In the genomic region with DNA sequence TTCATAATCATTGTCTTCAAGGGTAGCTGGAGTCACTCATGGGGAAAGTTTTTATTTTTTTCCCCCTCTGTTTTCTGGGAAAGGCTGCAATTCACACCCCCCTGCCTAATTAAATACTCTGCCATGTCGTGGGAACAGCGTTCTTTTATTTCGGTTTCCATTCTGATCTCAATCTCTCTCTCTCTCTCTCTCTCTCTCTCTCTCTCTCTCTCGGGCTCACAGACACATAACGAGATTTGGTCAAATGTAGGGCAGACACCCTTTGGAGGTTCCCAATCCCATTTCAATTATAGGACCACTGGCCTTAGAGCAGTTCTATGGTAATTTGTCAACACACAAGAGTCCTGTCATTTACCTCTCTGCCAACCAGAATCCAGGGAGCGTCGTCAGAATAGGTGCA, we compare ENCODE assay signal across 20 mouse cellular contexts.
DNase-seq lines count a peak whose midpoint lies in the region; ATAC-seq and TF ChIP-seq lines count a peak whose summit lies in the region.
"Had no signal": no experiment of that assay in that cellular context is flagged by ENCODE, and none has a peak within 500 bp of the region (broad histone marks: within the 10 kb centered on the region; RNA-seq: fewer than 3 reads in every experiment).

No protein-coding gene starts in this region.

- H3K4me1 ChIP-seq in forebrain, embryonic 10.5 days, result peaks cover 37% of the 10 kb centered on the region
- H3K4me1 ChIP-seq in forebrain, postnatal 0 days (ENCODE audit: insufficient read depth), result peaks cover 12% of the 10 kb centered on the region; the same call in 1 of the 2 replicates
- H3K4me1 ChIP-seq in midbrain, embryonic 11.5 days (ENCODE audit: control insufficient read depth, insufficient read depth, low read length), result peaks cover 7% of the 10 kb centered on the region
- H3K4me1 ChIP-seq in midbrain, embryonic 15.5 days, result peaks cover 18% of the 10 kb centered on the region
- H3K4me1 ChIP-seq in forebrain, embryonic 12.5 days, result peaks cover 28% of the 10 kb centered on the region
- peaks cover 23% of the 10 kb centered on the region for H3K4me1 ChIP-seq in forebrain, embryonic 16.5 days (replicated peaks; ENCODE audit: control insufficient read depth, insufficient read depth, low read length)
- H3K4me1 ChIP-seq: embryonic facial prominence, embryonic 12.5 days; heart, embryonic 10.5 days had no signal

- TF ChIP-seq CTCF in forebrain, postnatal 0 days (IDR thresholded peaks at IDR 0.05; ENCODE audit: low read depth), result no peak

- H3K4me3 ChIP-seq in forebrain, embryonic 10.5 days, result no peak overlapping the region
- H3K4me3 ChIP-seq in forebrain, postnatal 0 days (ENCODE audit: low read depth, low read length), result no peak overlapping the region
- no peak overlapping the region for H3K4me3 ChIP-seq in midbrain, embryonic 11.5 days (ENCODE audit: low read depth, low read length)
- H3K4me3 ChIP-seq in midbrain, embryonic 15.5 days, result no peak overlapping the region
- H3K4me3 ChIP-seq in forebrain, embryonic 12.5 days (replicated peaks), result no peak overlapping the region
- H3K4me3 ChIP-seq in forebrain, embryonic 16.5 days (replicated peaks; ENCODE audit: low read length), result no peak overlapping the region
- H3K4me3 ChIP-seq: embryonic facial prominence, embryonic 12.5 days; heart, embryonic 10.5 days had no signal

- H3K9me3 ChIP-seq in forebrain, embryonic 10.5 days, result no peaks in the 10 kb centered on the region
- H3K9me3 ChIP-seq in forebrain, postnatal 0 days (ENCODE audit: low read length), result no peaks in the 10 kb centered on the region
- H3K9me3 ChIP-seq in midbrain, embryonic 11.5 days (ENCODE audit: control insufficient read depth, low read length), result no peaks in the 10 kb centered on the region
- no peaks in the 10 kb centered on the region for H3K9me3 ChIP-seq in midbrain, embryonic 15.5 days
- H3K9me3 ChIP-seq in forebrain, embryonic 12.5 days, result no peaks in the 10 kb centered on the region
- H3K9me3 ChIP-seq in forebrain, embryonic 16.5 days (ENCODE audit: control insufficient read depth, low read length), result no peaks in the 10 kb centered on the region
- H3K9me3 ChIP-seq: embryonic facial prominence, embryonic 12.5 days; heart, embryonic 10.5 days had no signal

- no peak for ATAC-seq in forebrain, postnatal 0 days
- ATAC-seq in midbrain, embryonic 11.5 days (ENCODE audit: low FRiP score), result no peak
- ATAC-seq in midbrain, embryonic 15.5 days (replicated peaks), result no peak
- ATAC-seq in forebrain, embryonic 12.5 days (ENCODE audit: low FRiP score), result peak; percentile 27; the same call in 1 of the 2 replicates
- ATAC-seq in forebrain, embryonic 16.5 days, result peak; percentile 48
- ATAC-seq: CD4-positive, CD25-positive, alpha-beta regulatory T cell, adult 4 months; hindbrain, postnatal 0 days had no signal

- H3K27ac ChIP-seq in forebrain, embryonic 10.5 days, result peak overlapping the region; percentile 56; the same call in 1 of the 2 replicates
- H3K27ac ChIP-seq in forebrain, postnatal 0 days (ENCODE audit: low read depth, low read length), result no peak overlapping the region
- H3K27ac ChIP-seq in midbrain, embryonic 11.5 days (ENCODE audit: low read depth, low read length), result no peak overlapping the region
- no peak overlapping the region for H3K27ac ChIP-seq in midbrain, embryonic 15.5 days
- peak overlapping the region; percentile 53; the same call in 1 of the 2 replicates for H3K27ac ChIP-seq in forebrain, embryonic 12.5 days
- H3K27ac ChIP-seq in forebrain, embryonic 16.5 days (ENCODE audit: low read length), result no peak overlapping the region
- H3K27ac ChIP-seq: embryonic facial prominence, embryonic 12.5 days; heart, embryonic 10.5 days had no signal

- no peak for DNase-seq in forebrain, embryonic 10.5 days (ENCODE audit: extremely low spot score, low spot score)
- no peak for DNase-seq in forebrain, postnatal 0 days
- DNase-seq in midbrain, embryonic 11.5 days (ENCODE audit: low spot score, missing footprints), result peak; percentile 67
- no peak for DNase-seq in right cerebral cortex, adult 2 months (ENCODE audit: low spot score in 2 of 2)
- DNase-seq: adrenal gland, adult 8-10 months; adrenal gland, postnatal 36 days; B cell, adult 2 months; cerebellum, adult 11 months; cerebellum, adult 9-10 months; gastrocnemius, postnatal 36 days; heart, adult 18-20 months; heart, postnatal 10 days had no signal

- no peaks in the 10 kb centered on the region for H3K36me3 ChIP-seq in forebrain, embryonic 10.5 days (replicated peaks)
- H3K36me3 ChIP-seq in forebrain, postnatal 0 days (ENCODE audit: insufficient read depth), result no peaks in the 10 kb centered on the region
- H3K36me3 ChIP-seq in midbrain, embryonic 11.5 days (ENCODE audit: control insufficient read depth, insufficient read depth, low read length), result no peaks in the 10 kb centered on the region
- no peaks in the 10 kb centered on the region for H3K36me3 ChIP-seq in midbrain, embryonic 15.5 days (replicated peaks)
- no peaks in the 10 kb centered on the region for H3K36me3 ChIP-seq in forebrain, embryonic 12.5 days (replicated peaks)
- H3K36me3 ChIP-seq in forebrain, embryonic 16.5 days (ENCODE audit: control insufficient read depth, insufficient read depth), result no peaks in the 10 kb centered on the region
- H3K36me3 ChIP-seq: embryonic facial prominence, embryonic 12.5 days; G1E; heart, embryonic 10.5 days had no signal

- H3K4me2 ChIP-seq in forebrain, postnatal 0 days (ENCODE audit: low read depth), result no peak overlapping the region
- H3K4me2 ChIP-seq in midbrain, embryonic 11.5 days, result no peak overlapping the region
- H3K4me2 ChIP-seq in midbrain, embryonic 15.5 days, result no peak overlapping the region
- no peak overlapping the region for H3K4me2 ChIP-seq in forebrain, embryonic 12.5 days
- H3K4me2 ChIP-seq in forebrain, embryonic 16.5 days (ENCODE audit: low read length), result no peak overlapping the region
- H3K4me2 ChIP-seq: embryonic facial prominence, embryonic 12.5 days had no signal

- H3K27me3 ChIP-seq in forebrain, embryonic 10.5 days (ENCODE audit: poor library complexity, severe bottlenecking), result no peaks in the 10 kb centered on the region
- H3K27me3 ChIP-seq in forebrain, postnatal 0 days (ENCODE audit: insufficient read depth, low read length), result no peaks in the 10 kb centered on the region
- H3K27me3 ChIP-seq in midbrain, embryonic 11.5 days (ENCODE audit: control insufficient read depth, insufficient read depth, low read length), result peaks cover 11% of the 10 kb centered on the region
- no peaks in the 10 kb centered on the region for H3K27me3 ChIP-seq in midbrain, embryonic 15.5 days (replicated peaks)
- H3K27me3 ChIP-seq in forebrain, embryonic 12.5 days, result no peaks in the 10 kb centered on the region
- no peaks in the 10 kb centered on the region for H3K27me3 ChIP-seq in forebrain, embryonic 16.5 days (replicated peaks; ENCODE audit: control insufficient read depth, insufficient read depth, low read length)
- H3K27me3 ChIP-seq: embryonic facial prominence, embryonic 12.5 days had no signal

- no peak overlapping the region for H3K9ac ChIP-seq in forebrain, postnatal 0 days
- no peak overlapping the region for H3K9ac ChIP-seq in midbrain, embryonic 11.5 days (ENCODE audit: low read length)
- H3K9ac ChIP-seq in midbrain, embryonic 15.5 days, result no peak overlapping the region
- H3K9ac ChIP-seq in forebrain, embryonic 12.5 days, result no peak overlapping the region
- no peak overlapping the region for H3K9ac ChIP-seq in forebrain, embryonic 16.5 days (replicated peaks; ENCODE audit: low read depth, low read length)
- H3K9ac ChIP-seq: embryonic facial prominence, embryonic 12.5 days had no signal

- WGBS in forebrain, embryonic 10.5 days, result 58% methylated on average over 7 of the region's 7 CpGs
- 20% methylated on average over 7 of the region's 7 CpGs for WGBS in forebrain, postnatal 0 days
- 77% methylated on average over 7 of the region's 7 CpGs for WGBS in midbrain, embryonic 11.5 days
- 34% methylated on average over 7 of the region's 7 CpGs for WGBS in midbrain, embryonic 15.5 days
- 32% methylated on average over 7 of the region's 7 CpGs for WGBS in forebrain, embryonic 12.5 days
- WGBS in forebrain, embryonic 16.5 days, result 12% methylated on average over 7 of the region's 7 CpGs

Comparison
In these comparisons a context has a peak if more than half of its experiments do, and no peak if none do; other contexts are left out.
1. H3K27ac ChIP-seq: peak in forebrain, embryonic 10.5 days (single experiment) and forebrain, embryonic 12.5 days (single experiment); none in forebrain, postnatal 0 days (single experiment), midbrain, embryonic 11.5 days (single experiment), midbrain, embryonic 15.5 days (single experiment) and forebrain, embryonic 16.5 days (single experiment).
2. ATAC-seq: peak in forebrain, embryonic 12.5 days (single experiment) and forebrain, embryonic 16.5 days (single experiment); none in forebrain, postnatal 0 days (single experiment), midbrain, embryonic 11.5 days (single experiment) and midbrain, embryonic 15.5 days (single experiment).